Comparison of ENCODE assay signal across 10 mouse cellular contexts in the genomic region with DNA sequence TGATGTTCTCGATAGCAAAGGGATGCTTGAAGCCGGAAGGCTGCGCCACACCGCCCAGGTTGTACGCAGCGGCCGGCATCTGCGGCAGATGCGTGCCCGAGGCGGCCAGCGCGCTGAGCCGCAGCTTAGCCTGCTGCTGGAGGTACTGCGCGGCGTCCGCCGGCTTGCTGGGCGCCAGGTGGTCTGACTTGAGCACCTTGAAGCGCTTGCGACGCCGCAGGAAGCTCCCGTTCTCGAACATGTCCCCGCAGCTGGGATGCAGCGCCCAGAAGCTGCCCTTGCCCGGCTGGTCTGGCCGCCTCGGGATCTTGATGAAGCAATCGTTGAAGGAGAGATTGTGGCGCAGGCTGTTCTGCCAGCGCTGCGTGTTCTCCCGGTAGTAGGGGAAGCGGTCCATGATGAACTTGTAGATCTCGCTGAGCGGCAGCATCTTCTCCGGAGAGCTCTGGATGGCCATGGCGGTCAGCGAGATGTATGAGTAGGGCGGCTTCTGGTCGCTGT. TPM values are rescaled to one million over a fixed set of nuclear protein-coding genes. Genes with fewer than 3 reads are reported as not detected.
DNase-seq lines count a peak whose midpoint lies in the region; ATAC-seq and TF ChIP-seq lines count a peak whose summit lies in the region.
"Had no signal": no experiment of that assay in that cellular context is flagged by ENCODE, and none has a peak within 500 bp of the region (broad histone marks: within the 10 kb centered on the region; RNA-seq: fewer than 3 reads in every experiment).

No protein-coding gene starts in this region.

- H3K4me1 ChIP-seq in heart, embryonic 12.5 days (replicated peaks), result peaks cover 17% of the 10 kb centered on the region; the same call in 1 of the 2 replicates
- H3K4me1 ChIP-seq in hindbrain, embryonic 11.5 days (replicated peaks; ENCODE audit: control insufficient read depth, insufficient read depth, low read length), result peaks cover 17% of the 10 kb centered on the region
- H3K4me1 ChIP-seq in midbrain, postnatal 0 days (ENCODE audit: insufficient read depth, low read length), result no peaks in the 10 kb centered on the region

- no peak overlapping the region for H3K9ac ChIP-seq in heart, embryonic 12.5 days
- peak overlapping the region; percentile 65 for H3K9ac ChIP-seq in hindbrain, embryonic 11.5 days (ENCODE audit: low read depth, low read length)
- peak overlapping the region; percentile 42; the same call in 1 of the 2 replicates for H3K9ac ChIP-seq in midbrain, postnatal 0 days (replicated peaks; ENCODE audit: low read length, poor library complexity, severe bottlenecking)

- no peaks in the 10 kb centered on the region for H3K36me3 ChIP-seq in heart, embryonic 12.5 days
- no peaks in the 10 kb centered on the region for H3K36me3 ChIP-seq in hindbrain, embryonic 11.5 days (ENCODE audit: control insufficient read depth, insufficient read depth, low read length)
- no peaks in the 10 kb centered on the region for H3K36me3 ChIP-seq in midbrain, postnatal 0 days (ENCODE audit: insufficient read depth, low read length)

- no peak for DNase-seq in heart, postnatal 14 days
- DNase-seq in ZHBTc4 (ENCODE audit: low read depth, low spot score), result peak; percentile 67
- peak; percentile 71 for DNase-seq in hindbrain, embryonic 11.5 days (ENCODE audit: low spot score)
- DNase-seq in midbrain, postnatal 0 days (ENCODE audit: low spot score), result no peak
- no peak for DNase-seq in spleen, postnatal 14 days (ENCODE audit: low spot score in 2 of 2)
- no peak for DNase-seq in spleen, postnatal 10 days (ENCODE audit: low spot score in 2 of 2)
- DNase-seq: heart, postnatal 4 days had no signal

- H3K27ac ChIP-seq in heart, embryonic 12.5 days (ENCODE audit: poor library complexity, severe bottlenecking), result no peak overlapping the region
- no peak overlapping the region for H3K27ac ChIP-seq in hindbrain, embryonic 11.5 days (ENCODE audit: low read depth, low read length)
- peak overlapping the region; percentile 51 for H3K27ac ChIP-seq in midbrain, postnatal 0 days (ENCODE audit: low read depth, low read length)

- no peak for ATAC-seq in heart, embryonic 12.5 days (ENCODE audit: insufficient number of reproducible peaks, low FRiP score)
- ATAC-seq in hindbrain, embryonic 11.5 days (ENCODE audit: low FRiP score), result no peak
- ATAC-seq in midbrain, postnatal 0 days (ENCODE audit: low FRiP score), result 0 out of 2 replicates have a peak, but pooled peaks have one; percentile 2
- ATAC-seq in cerebellum, adult (ENCODE audit: insufficient number of reproducible peaks, low FRiP score, low TSS enrichment), result no peak

- peak overlapping the region; percentile 4; the same call in 1 of the 2 replicates for H3K4me2 ChIP-seq in heart, embryonic 12.5 days
- peak overlapping the region; percentile 64 for H3K4me2 ChIP-seq in hindbrain, embryonic 11.5 days (replicated peaks; ENCODE audit: low read depth, low read length)
- peak overlapping the region; percentile 46 for H3K4me2 ChIP-seq in midbrain, postnatal 0 days (ENCODE audit: low read depth, low read length, poor library complexity, severe bottlenecking)
- H3K4me2 ChIP-seq: liver, embryonic 11.5 days had no signal

- under 1% methylated on average over 44 of the region's 44 CpGs for WGBS in heart, embryonic 12.5 days
- under 1% methylated on average over 44 of the region's 44 CpGs for WGBS in hindbrain, embryonic 11.5 days
- under 1% methylated on average over 44 of the region's 44 CpGs for WGBS in midbrain, postnatal 0 days

- no peak for TF ChIP-seq CTCF in midbrain, postnatal 0 days (IDR thresholded peaks at IDR 0.05)

- H3K4me3 ChIP-seq in heart, embryonic 12.5 days, result 0 out of 2 replicates have a peak overlapping the region, but pooled peaks have one; percentile 2
- H3K4me3 ChIP-seq in hindbrain, embryonic 11.5 days (ENCODE audit: low read depth, low read length), result peak overlapping the region; percentile 47
- H3K4me3 ChIP-seq in midbrain, postnatal 0 days (ENCODE audit: low read depth, low read length), result peak overlapping the region; percentile 40

- intact Hi-C loops in heart, postnatal 14 days (cut with DNase I), result no loop called here

- no peaks in the 10 kb centered on the region for H3K9me3 ChIP-seq in heart, embryonic 12.5 days (replicated peaks)
- H3K9me3 ChIP-seq in hindbrain, embryonic 11.5 days (ENCODE audit: control insufficient read depth, low read length), result no peaks in the 10 kb centered on the region
- no peaks in the 10 kb centered on the region for H3K9me3 ChIP-seq in midbrain, postnatal 0 days (ENCODE audit: low read length)

- H3K27me3 ChIP-seq in heart, embryonic 12.5 days (replicated peaks), result peaks cover 90% of the 10 kb centered on the region
- H3K27me3 ChIP-seq in hindbrain, embryonic 11.5 days (ENCODE audit: control insufficient read depth, insufficient read depth, low read length), result peaks cover 53% of the 10 kb centered on the region
- peaks cover 67% of the 10 kb centered on the region for H3K27me3 ChIP-seq in midbrain, postnatal 0 days (ENCODE audit: insufficient read depth, low read length)

RNA-seq across cellular contexts. Expression of a gene that starts 1.0 kb away (rescaled TPM):
- not detected in 2 replicates for polyA plus RNA-seq in heart, embryonic 12.5 days (2016; fragmentation: Nextera tagmentation; extraction: Ambion mirVana)
- under 1 TPM in 1 of 2 experiments, not detected in 1; 0.07 TPM for total RNA-seq in heart, postnatal 14 days (2021)
- polyA plus RNA-seq in hindbrain, embryonic 11.5 days (2014; fragmentation: Nextera tagmentation; extraction: Ambion mirVana), result 3.1 and 3.8 TPM in 2 replicates
- total RNA-seq in midbrain, postnatal 0 days (2014; rRNA removed), result 18.0 and 18.1 TPM in 2 replicates
- 16.5 and 18.5 TPM in 2 replicates for polyA plus RNA-seq in midbrain, postnatal 0 days (2015; fragmentation: Nextera tagmentation; extraction: Ambion mirVana)
- total RNA-seq: heart, postnatal 4 days had no signal
- polyA plus RNA-seq: liver, embryonic 11.5 days had no signal

Comparison
In these comparisons a context has a peak if more than half of its experiments do, and no peak if none do; other contexts are left out.
1. H3K4me2 ChIP-seq: peak in every context shown above with its lines; median percentile 64 in hindbrain, embryonic 11.5 days; 46 in midbrain, postnatal 0 days; 4 in heart, embryonic 12.5 days.
2. DNase-seq: peak in ZHBTc4 (single experiment) and hindbrain, embryonic 11.5 days (single experiment); none in heart, postnatal 14 days (0 of 2), midbrain, postnatal 0 days (single experiment), spleen, postnatal 14 days (0 of 2) and spleen, postnatal 10 days (0 of 2).
3. Peak in every context shown above with its lines, with median percentiles within 50 percentile points of each other: H3K4me3 ChIP-seq.